Mouse (Mus musculus): ENCODE results near the gene Dedd2.

GRCm38 (mm10) chr7:25267751-25268463 is 47.5 kb upstream of the Dedd2 start:
- no peak for TF ChIP-seq CTCF (IDR thresholded peaks at IDR 0.05; ENCODE audit: insufficient read depth, low read depth, low read length)
- TF ChIP-seq POLR2A (IDR thresholded peaks at IDR 0.05; ENCODE audit: insufficient read depth, low read depth, low read length) = no peak

Measured in olfactory bulb, adult 2 months (tissue).